Mouse (Mus musculus) common myeloid progenitor, adult 5-6 weeks (primary cell): Measurements from ENCODE around the gene Prorsd1. TPM values are rescaled to one million over a fixed set of nuclear protein-coding genes. Genes with fewer than 3 reads are reported as not detected.
A peak's percentile ranks its signal among the peaks of the same experiment; 100 is the strongest.

Experiments
- ATAC-seq: replicated peaks from 2 replicates; pipeline ENCODE4 v1.8.0; 2016; ENCODE audit warnings: low read depth, mild to moderate bottlenecking, moderate TSS enrichment, inconsistent platforms; ENCODE audit not compliant: poor library complexity, severe bottlenecking
- total RNA-seq: library from RNA; stranded (forward); fragments of 200-1000, 187-1606 nt; gene quantifications from 2 replicates; pipeline ENCODE4 v1.2.3, GENCODE M21; 2017

Prorsd1 gene
- total RNA-seq, 1 experiment from 2014 or later = 40.4 TPM

DNA sequence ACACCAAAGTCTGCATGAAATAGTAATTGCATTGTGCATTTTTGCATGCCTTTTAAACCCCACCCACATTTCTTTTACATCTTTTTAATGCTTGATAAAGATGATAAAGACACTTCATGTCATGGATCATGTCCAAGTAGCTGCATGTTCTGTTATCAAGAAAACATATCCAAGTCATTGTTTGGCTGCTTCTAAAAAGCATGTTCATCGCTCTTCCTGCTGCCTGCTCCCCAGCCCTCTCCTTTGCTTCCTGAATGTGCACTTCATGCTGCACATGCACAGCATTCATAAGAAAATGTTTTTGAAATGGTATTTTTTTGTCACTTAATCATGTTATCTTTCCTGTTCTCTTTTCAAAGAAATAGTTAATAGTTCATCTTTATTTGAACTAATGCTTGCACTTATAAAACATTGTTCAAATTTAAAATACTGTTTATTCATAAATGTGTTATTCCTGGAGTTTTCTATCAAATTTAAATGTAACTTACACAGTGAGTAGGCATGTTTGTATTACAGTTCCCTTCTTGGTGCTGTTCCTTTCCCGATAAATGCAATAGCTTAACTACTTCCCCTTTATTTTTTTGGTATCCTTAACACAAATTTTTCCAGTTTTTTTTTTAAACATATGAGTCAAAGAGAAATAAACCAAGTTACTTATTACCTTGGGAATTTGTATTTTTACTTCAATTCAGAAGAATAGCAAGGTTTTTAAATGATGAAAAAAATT lies 9.8 kb downstream of the Prorsd1 start:
- 0 out of 2 replicates have a peak, but pooled peaks have one; percentile 36 for ATAC-seq

DNA sequence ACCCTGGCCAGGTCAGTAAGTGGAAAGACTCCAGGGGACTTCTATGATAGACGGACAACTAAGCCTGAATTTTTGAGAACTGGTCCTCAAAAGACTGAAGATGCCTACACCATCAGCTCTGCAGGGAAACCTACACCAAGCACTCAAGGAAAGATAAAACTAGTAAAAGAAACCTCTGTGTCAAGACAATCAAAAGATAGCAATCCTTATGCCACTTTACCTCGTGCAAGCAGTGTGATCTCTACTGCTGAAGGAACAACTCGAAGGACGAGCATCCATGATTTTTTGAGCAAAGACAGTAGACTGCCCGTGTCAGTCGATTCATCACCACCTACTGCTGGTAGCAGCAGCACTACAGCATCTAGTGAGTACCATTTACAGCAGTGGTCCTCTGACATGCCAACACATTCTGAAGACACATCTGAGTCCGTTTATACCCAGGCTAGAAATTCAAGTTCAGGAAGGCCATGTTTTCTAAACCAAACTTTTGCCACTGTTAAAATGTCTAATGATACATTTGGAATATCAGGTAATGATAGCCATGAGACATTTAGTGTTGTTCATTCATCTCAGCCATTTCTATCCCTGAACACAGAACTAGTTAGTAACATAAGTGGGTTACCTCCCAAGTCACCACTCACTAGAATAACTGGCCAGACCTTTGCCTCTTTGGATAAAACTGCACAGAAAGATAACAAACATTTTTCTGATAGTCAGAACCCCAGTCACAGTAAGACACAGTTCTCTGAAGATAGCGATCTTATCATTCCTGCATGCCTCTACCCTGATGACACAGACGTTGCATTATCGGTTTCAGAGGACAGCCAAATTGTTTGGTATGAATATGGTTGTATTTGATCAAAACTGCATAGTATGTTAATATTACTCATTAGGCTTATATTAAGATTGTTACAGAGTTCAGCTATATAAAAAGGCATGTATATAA lies 10.6 kb downstream of the Prorsd1 start:
- ATAC-seq = 0 out of 2 replicates have a peak, but pooled peaks have one; percentile 50

GRCm38 (mm10) chr11:29496962-29497361 lies 17.9 kb downstream of the Prorsd1 start:
- peak; percentile 69 for ATAC-seq

DNA sequence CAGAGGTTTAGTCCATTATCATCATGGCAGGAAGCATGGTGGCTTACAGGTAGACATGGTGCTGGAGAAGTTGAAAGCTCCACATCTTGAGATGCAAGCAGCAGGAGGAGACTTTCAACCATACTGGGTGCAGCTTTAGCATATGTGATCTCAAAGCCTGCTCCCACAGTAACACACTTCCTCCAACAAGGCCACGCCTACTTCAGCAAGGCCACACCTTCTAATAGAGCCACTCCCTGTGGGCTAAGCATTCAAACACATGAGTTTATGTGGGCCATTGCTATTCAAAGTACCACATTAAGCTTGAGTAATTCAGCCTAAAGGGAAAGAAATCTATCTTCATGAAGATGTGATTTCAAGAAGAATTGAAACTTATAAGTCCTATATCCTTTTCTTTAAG lies 21.7 kb downstream of the Prorsd1 start:
- no peak for ATAC-seq

DNA sequence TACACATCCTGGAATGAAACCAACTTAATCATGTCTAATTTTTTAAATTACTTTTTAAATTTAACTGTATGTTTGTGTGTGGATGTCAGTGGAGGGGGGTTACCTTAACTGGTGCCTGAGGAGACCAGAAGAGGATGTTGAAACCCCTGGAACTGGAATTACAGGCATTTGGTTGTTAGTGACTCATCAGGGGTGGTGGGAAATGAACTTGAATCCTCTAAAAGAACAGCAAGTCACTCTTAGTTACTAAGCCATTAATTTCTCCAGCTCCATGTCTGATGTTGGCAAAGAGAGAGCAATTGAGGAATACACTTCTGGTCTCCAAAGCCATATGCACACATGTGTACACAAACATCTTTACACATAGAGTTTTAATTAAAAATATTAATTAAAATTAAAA lies 40.2 kb downstream of the Prorsd1 start:
- no peak for ATAC-seq

Other genes with a start within 250 kb of the Prorsd1 start
- 52.0 and 70.7 TPM in 2 replicates for gene Ccdc88a, start 141.4 kb downstream of the Prorsd1 start, total RNA-seq
- 76.5 and 76.8 TPM in 2 replicates for gene Mtif2, start 11.4 kb upstream of the Prorsd1 start, total RNA-seq
- 0.37 TPM in 1 of 2 replicates, not detected in the other for gene Clhc1, start 32.9 kb upstream of the Prorsd1 start, total RNA-seq
- gene Rps27a, start 33.1 kb upstream of the Prorsd1 start, total RNA-seq = 1,324 and 1,346 TPM in 2 replicates
- gene Rtn4, start 177.9 kb upstream of the Prorsd1 start, total RNA-seq = 84.0 and 96.0 TPM in 2 replicates